Mouse (Mus musculus): Measurements from ENCODE around the gene Vmn1r43.
"Not testable (repeated sequence)": the region's sequence is repeated elsewhere in the genome, so short reads cannot be mapped to it uniquely, and the experiment has no call there.

The Vmn1r43 gene

DNA sequence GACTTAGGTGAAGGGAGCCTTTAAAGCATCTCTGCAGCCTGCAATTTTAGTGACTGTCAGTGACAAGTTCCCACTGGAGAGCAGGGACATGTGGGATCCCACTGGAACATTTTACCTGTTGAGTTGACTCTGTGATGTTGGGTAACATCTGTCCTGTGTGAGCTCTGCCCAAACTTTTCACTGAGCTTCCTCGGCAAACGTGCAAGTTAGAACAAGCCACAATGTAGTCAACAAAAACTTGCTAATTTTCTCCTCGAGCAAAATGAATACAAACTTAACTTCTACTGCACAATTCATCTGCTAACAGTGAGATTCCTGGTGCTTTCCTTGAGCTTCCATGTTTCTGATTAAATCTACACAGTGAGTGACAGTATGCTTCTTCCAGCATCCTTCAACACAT, at the start of gene Vmn1r43, which contains the start of gene Vmn1r42:
Vmn1r43 (minus strand) TSS at position 101 of the 400 bp plus-strand sequence.
Vmn1r42 (minus strand) TSS at position 101 of the 400 bp plus-strand sequence.
- DNase-seq: not testable (repeated sequence)

- no peak for DNase-seq
Observed at GRCm38 (mm10) chr6:89883812-89884211, 7.6 kb upstream of the Vmn1r43 start.

GRCm38 (mm10) chr6:89883360-89883759, 7.1 kb upstream of the Vmn1r43 start, which contains the start of gene Vmn1r44:
TSS of gene Vmn1r44 (plus strand) at chr6:89883660.
- DNase-seq: no peak

DNA sequence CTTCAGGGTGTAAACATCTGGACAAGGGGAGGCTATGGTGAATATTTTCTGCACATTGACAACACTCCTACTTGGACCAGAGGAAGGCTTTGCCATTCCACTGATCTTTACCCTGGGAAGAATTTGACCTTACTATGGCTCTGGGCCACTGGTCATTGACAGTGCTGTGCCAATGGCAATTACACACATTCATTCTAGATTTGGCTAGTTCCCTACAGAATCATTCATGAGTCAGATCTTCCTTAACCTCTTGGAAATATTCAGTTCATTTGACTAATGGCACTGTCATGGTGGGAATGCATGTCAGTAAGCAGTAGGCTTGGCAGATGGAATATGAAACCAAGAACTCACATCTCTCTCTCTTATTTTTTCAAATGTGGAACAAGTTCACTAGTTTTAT, 4.7 kb upstream of the Vmn1r43 start:
- no peak for DNase-seq

- no peak for DNase-seq
Observed at GRCm38 (mm10) chr6:89876963-89877362, 750 bp upstream of the Vmn1r43 start.

DNA sequence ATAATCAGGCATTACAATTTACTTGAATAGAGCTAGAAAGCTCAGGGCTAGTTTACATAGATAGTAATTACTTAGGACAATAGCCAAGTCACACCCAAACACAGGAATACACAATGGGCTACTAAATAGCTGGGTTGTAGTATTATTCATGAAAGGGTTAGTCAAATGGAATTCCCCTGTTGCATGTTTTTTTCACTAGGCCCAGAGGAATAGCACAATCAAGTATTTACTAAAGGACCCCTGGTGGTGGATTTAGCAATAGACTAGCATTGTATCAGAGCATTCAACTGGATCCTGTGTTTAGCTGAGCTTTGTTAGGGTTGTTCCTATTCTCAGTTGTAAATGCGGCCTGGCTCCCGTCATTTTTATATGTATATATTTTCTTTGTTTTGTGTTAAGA, 8.2 kb downstream of the Vmn1r43 start:
- DNase-seq: no peak

DNA sequence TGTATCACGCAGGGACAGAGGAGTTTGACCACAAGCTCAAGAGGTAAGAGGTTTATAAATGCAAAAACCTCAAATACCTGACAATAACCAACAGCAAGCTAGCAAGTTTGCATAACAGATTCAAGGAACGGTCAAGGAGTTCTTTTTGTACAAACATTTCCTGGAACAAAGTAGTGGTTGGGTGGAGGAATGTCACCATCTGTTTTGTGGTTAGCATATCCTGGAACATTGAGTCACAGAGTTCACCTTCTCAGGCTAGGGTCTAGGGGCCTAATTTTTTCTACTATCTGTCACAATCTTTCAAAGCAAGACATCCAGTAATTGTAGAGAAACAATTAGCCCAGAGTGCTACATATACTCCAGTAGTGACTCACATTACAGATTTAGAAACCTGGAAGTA, 8.9 kb downstream of the Vmn1r43 start:
- no peak for DNase-seq

- no peak for DNase-seq
Observed at GRCm38 (mm10) chr6:89863792-89864191, 12.4 kb downstream of the Vmn1r43 start.

- DNase-seq: no peak
Observed at GRCm38 (mm10) chr6:89859839-89860238, 16.4 kb downstream of the Vmn1r43 start.

DNA sequence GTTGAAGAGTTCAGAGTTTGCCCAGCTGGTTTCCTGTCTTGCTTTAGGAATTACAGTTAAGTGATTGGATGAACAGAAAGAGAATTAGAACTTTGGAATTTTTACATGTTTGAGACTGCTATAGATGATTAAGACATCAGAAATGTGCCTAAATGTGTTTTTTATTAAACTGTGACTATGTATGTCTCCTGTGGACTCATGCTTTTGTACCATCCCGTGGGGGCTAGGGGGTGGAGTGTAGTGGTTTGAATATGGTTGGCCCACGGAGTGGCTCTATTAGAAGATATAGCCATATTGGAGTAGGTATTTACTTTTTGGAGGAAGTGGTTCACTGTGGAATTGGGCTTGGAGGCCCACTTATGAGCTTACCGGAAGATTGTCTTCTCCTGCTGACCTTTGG, 18.7 kb downstream of the Vmn1r43 start:
- no peak for DNase-seq
